Mouse (Mus musculus) stomach, embryonic 14.5 days (tissue): ENCODE results near the gene Coq10b. TPM values are rescaled to one million over a fixed set of nuclear protein-coding genes. Genes with fewer than 3 reads are reported as not detected.

Experiments
- ATAC-seq: fragments of 200-750 bp; cut with Nextera tagmentation; 2 replicates; pipeline ENCODE4 v1.8.0; 2017; ENCODE audit warnings: low read depth, moderate TSS enrichment; ENCODE audit not compliant: insufficient number of reproducible peaks, insufficient read depth, low FRiP score
- H3K27ac ChIP-seq: fragments of 300-500 bp; sonication (generic); 2 replicates; pipeline ENCODE4 v1.5.1; 2014; ENCODE audit warnings: mild to moderate bottlenecking, low read length, moderate library complexity, mixed read lengths
- H3K27me3 ChIP-seq: fragments of 300-500 bp; sonication (generic); 2 replicates; pipeline ENCODE4 v1.6.1; 2014; ENCODE audit warnings: low read length, control low read depth, mixed read lengths; ENCODE audit not compliant: control insufficient read depth, insufficient read depth
- H3K36me3 ChIP-seq: fragments of 300-500 bp; sonication (generic); 2 replicates; pipeline ENCODE4 v1.6.1; 2014; ENCODE audit warnings: mild to moderate bottlenecking, control low read depth, low read length, moderate library complexity, mixed read lengths; ENCODE audit not compliant: control insufficient read depth, insufficient read depth
- H3K4me1 ChIP-seq: fragments of 300-500 bp; sonication (generic); 2 replicates; pipeline ENCODE4 v1.6.1; 2014; ENCODE audit warnings: low read length, control low read depth, mixed read lengths; ENCODE audit not compliant: control insufficient read depth, insufficient read depth
- H3K4me2 ChIP-seq: fragments of 300-500 bp; sonication (generic); replicated peaks from 2 replicates; pipeline ENCODE4 v1.6.1; 2014; ENCODE audit warnings: low read depth, low read length, control low read depth
- H3K4me3 ChIP-seq: fragments of 300-500 bp; sonication (generic); 2 replicates; pipeline ENCODE4 v1.5.1; 2014; ENCODE audit warnings: low read depth, low read length, control low read depth
- H3K9ac ChIP-seq: fragments of 300-500 bp; sonication (generic); replicated peaks from 2 replicates; pipeline ENCODE4 v1.6.1; 2014; ENCODE audit warnings: low read depth, mild to moderate bottlenecking, control low read depth, low read length, moderate library complexity, mixed read lengths
- H3K9me3 ChIP-seq: fragments of 300-500 bp; sonication (generic); 2 replicates; pipeline ENCODE4 v1.6.1; 2016; ENCODE audit warnings: low read depth, low read length, control low read depth; ENCODE audit not compliant: control insufficient read depth
- WGBS: fragments of 180-500 bp; shearing (Covaris S2); extraction: QIAGEN DNeasy Blood & Tissue Kit; methylation state at CpG from one replicate; pipeline ENCODE4 v1.1.7; 2014; 5-methylcytosine and 5-hydroxymethylcytosine counted together
- polyA plus RNA-seq: library from polyadenylated mRNA; unstranded; fragments of >200 nt; fragmentation: Nextera tagmentation; extraction: Ambion mirVana; gene quantifications from 2 replicates; pipeline ENCODE4 v1.2.1, GENCODE M21; 2014

The Coq10b gene
- polyA plus RNA-seq, 1 experiment from 2014 or later: 24.1 TPM

- 29% methylated on average over 2 of the region's 2 CpGs for WGBS
- Histone ChIP-seq H3K9me3 (no peaks in the 10 kb centered on the region), H3K4me2 (no peak overlapping the region), H3K4me1 (no peaks in the 10 kb centered on the region), H3K36me3 (peaks cover 31% of the 10 kb centered on the region), H3K4me3 (no peak overlapping the region), H3K27me3 (no peaks in the 10 kb centered on the region), H3K9ac (no peak overlapping the region), H3K27ac (no peak overlapping the region)
- ATAC-seq: no peak
Measured at GRCm38 (mm10) chr1:55074757-55075156, 22.2 kb downstream of the Coq10b start.

DNA sequence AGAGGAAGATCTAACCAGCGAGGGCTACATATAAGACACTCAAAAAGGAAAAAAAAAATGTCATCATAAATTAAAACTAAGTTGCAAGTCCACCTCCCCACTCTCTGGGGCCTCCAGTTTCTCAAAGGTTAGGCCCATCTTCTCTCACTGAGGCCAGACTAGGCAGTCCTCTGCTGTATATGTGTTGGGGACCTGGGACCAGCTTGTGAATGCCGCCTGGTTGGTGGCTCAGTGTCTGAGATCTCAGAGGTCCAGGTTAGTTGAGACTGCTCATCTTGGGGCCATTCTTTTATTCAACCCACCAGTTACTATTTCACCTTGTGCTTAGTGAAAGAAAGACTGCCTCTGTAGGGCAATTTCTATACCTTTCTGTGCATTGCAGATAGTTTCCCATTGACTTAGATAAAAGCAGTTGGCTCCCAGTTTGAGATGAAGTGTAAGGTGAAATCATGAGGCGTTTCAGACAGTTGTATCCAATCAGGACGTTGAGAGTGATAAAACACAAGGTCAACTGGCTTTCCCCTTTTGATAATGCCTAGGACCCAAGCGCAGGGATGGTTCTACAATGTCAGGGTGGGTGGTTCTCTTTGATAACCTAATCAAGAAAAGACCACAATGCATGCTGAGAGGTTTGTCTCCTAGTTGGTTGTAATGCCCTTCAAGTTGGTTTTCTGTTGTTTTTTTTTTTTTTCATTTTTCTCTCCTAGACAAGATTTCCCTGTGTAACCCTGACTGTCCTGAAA lies 23.3 kb downstream of the Coq10b start:
- Histone ChIP-seq H3K27me3 (no peaks in the 10 kb centered on the region), H3K4me3 (no peak overlapping the region), H3K4me2 (no peak overlapping the region), H3K36me3 (peaks cover 36% of the 10 kb centered on the region), H3K9ac (no peak overlapping the region), H3K4me1 (no peaks in the 10 kb centered on the region), H3K9me3 (no peaks in the 10 kb centered on the region), H3K27ac (no peak overlapping the region)
- WGBS: 69% methylated on average over 5 of the region's 5 CpGs
- no peak for ATAC-seq

DNA sequence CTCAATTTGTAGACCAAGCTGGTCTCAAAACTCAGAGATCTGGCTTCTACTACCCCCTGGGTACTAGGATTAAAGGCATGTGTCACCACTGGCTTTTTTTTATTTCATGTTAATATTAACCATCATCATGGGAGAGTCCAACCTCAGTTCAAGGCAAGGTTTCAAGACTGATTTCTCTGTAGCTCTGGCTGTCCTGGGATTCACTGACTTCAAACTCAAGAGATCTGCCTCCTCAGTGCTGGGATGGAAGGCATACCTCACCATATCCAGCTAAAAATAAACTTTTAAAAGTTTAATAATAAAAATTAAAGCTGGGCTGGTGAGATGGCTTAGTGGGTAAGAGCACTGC lies 23.8 kb downstream of the Coq10b start:
- H3K9me3 ChIP-seq: no peaks in the 10 kb centered on the region
- ATAC-seq: no peak
- H3K36me3 ChIP-seq: peaks cover 39% of the 10 kb centered on the region

GRCm38 (mm10) chr1:55076849-55077516 lies 24.4 kb downstream of the Coq10b start:
- no peak for ATAC-seq
- Histone ChIP-seq H3K4me2 (no peak overlapping the region), H3K36me3 (peaks cover 39% of the 10 kb centered on the region), H3K4me1 (no peaks in the 10 kb centered on the region), H3K9me3 (no peaks in the 10 kb centered on the region), H3K9ac (no peak overlapping the region), H3K27ac (no peak overlapping the region), H3K27me3 (no peaks in the 10 kb centered on the region), H3K4me3 (no peak overlapping the region)
- 94% methylated on average over 2 of the region's 2 CpGs for WGBS

More for the DNA sequence above, 23.8 kb downstream of the Coq10b start:
- Histone ChIP-seq H3K27me3 (no peaks in the 10 kb centered on the region), H3K4me2 (no peak overlapping the region), H3K4me1 (no peaks in the 10 kb centered on the region), H3K27ac (no peak overlapping the region), H3K4me3 (no peak overlapping the region), H3K9ac (no peak overlapping the region)

GRCm38 (mm10) chr1:55079677-55080076 lies 27.1 kb downstream of the Coq10b start:
- no peak overlapping the region for H3K4me3 ChIP-seq
- ATAC-seq: no peak
- no peaks in the 10 kb centered on the region for H3K4me1 ChIP-seq
- no peaks in the 10 kb centered on the region for H3K27me3 ChIP-seq
- H3K36me3 ChIP-seq: peaks cover 62% of the 10 kb centered on the region
- WGBS: 93% methylated on average over 4 of the region's 4 CpGs
- no peak overlapping the region for H3K9ac ChIP-seq
- H3K4me2 ChIP-seq: no peak overlapping the region
- H3K9me3 ChIP-seq: no peaks in the 10 kb centered on the region
- no peak overlapping the region for H3K27ac ChIP-seq

- H3K4me1 ChIP-seq: peaks cover 7% of the 10 kb centered on the region
- no peak overlapping the region for H3K27ac ChIP-seq
- no peaks in the 10 kb centered on the region for H3K9me3 ChIP-seq
- 84% methylated on average over 1 of the region's 1 CpGs for WGBS
- no peaks in the 10 kb centered on the region for H3K27me3 ChIP-seq
- H3K4me2 ChIP-seq: no peak overlapping the region
- no peak for ATAC-seq
- no peak overlapping the region for H3K4me3 ChIP-seq
- no peak overlapping the region for H3K9ac ChIP-seq
- peaks cover 65% of the 10 kb centered on the region for H3K36me3 ChIP-seq
Measured at GRCm38 (mm10) chr1:55082106-55082505, 29.5 kb downstream of the Coq10b start.

DNA sequence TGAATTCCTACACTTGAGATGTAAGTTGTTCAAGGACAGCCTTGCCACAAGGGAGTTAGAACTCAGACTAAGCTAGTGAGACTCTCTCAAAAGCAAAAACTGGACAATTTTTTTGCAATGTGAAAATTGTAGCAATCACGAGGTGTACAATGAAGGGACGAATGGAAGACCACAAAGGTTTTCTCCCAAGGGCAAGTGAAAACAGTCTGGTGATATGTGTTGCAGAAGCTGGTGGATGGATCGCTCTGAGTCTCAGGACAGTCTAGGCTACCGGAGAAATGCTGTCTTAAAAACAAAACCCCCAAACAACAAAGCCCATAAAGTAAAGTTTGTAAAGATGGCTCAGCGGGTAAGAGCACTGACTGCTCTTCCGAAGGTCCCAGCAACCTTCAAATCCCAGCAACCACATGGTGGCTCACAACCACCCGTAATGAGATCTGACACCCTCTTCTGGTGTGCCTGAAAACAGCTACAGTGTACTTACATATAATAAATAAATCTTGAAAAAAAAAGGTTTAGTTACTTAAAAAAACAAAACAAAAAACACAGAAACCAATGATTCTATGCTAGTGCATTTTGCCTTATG lies 33.3 kb downstream of the Coq10b start:
- H3K4me1 ChIP-seq: peaks cover 13% of the 10 kb centered on the region
- H3K4me2 ChIP-seq: peak overlapping the region; percentile 94
- ATAC-seq: no peak
- peaks cover 39% of the 10 kb centered on the region for H3K36me3 ChIP-seq
- H3K9me3 ChIP-seq: no peaks in the 10 kb centered on the region
- peak overlapping the region; percentile 99 for H3K4me3 ChIP-seq
- 56% methylated on average over 7 of the region's 7 CpGs for WGBS
- no peaks in the 10 kb centered on the region for H3K27me3 ChIP-seq
- H3K27ac ChIP-seq: no peak overlapping the region
- H3K9ac ChIP-seq: no peak overlapping the region

DNA sequence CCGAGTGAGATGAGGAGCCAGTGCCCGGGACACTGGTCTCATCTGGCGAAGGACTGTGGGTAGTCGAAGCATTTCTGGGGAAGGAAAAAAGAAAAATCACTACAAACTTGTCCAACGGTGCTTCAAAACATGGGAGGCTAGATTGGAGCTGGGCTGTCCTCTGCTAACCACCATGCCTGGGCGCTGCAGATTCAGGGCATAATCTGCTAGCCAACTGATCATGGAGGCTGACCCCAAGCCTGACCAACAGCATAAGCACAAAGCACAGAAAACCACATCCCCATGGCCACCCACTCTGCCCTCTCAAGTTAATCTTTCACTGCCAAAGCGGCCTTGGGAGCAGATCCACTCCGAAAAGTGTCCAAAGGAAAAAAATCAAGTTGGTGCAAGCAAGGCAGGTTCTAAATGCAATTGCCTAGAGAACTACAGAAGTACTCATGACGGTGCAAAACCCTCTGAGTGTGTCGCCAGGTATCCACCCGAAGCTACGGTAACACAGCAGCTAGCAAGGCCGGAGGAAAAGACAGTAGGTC lies 34.4 kb downstream of the Coq10b start:
- Histone ChIP-seq H3K27me3 (no peaks in the 10 kb centered on the region), H3K9ac (peak overlapping the region; percentile 96), H3K4me2 (peak overlapping the region; percentile 94), H3K36me3 (peaks cover 37% of the 10 kb centered on the region), H3K4me1 (peaks cover 13% of the 10 kb centered on the region), H3K4me3 (peak overlapping the region; percentile 99), H3K27ac (peak overlapping the region; percentile 95), H3K9me3 (no peaks in the 10 kb centered on the region)
- ATAC-seq: no peak
- under 1% methylated on average over 13 of the region's 13 CpGs for WGBS
